Mouse (Mus musculus): Measurements from ENCODE around the gene Reep6. TPM values are rescaled to one million over a fixed set of nuclear protein-coding genes. Genes with fewer than 3 reads are reported as not detected.

The Reep6 gene
- polyA plus RNA-seq, 1 experiment from 2014 or later = 5.2 TPM

DNA sequence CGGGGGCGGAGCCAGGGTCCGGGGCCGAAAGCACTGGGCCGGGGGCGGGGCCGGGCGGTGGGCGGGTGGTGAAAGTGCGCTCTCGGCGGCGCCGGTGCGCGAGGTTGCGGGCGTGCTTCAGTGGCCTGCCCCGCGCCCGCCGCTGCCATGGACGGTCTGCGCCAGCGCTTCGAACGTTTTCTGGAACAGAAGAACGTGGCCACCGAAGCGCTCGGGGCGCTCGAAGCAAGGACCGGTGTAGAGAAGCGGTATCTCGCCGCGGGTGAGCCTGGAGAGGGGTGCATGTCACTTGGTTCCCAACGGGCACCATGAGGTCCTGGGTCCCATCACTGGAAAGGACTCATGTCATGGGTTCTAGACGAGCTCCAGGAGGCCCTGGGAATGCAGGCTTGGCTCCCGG is 331 bp downstream of the Reep6 start:
- no peak for ATAC-seq (ENCODE audit: insufficient number of reproducible peaks, low FRiP score, low TSS enrichment, low read depth)
- 1% methylated on average over 39 of the region's 41 CpGs for WGBS
- DNase-seq (ENCODE audit: low spot score) = no peak
- Histone ChIP-seq H3K27me3 (ENCODE audit: control insufficient read depth, insufficient read depth, low read length) (peaks cover 3% of the 10 kb centered on the region; the same call in 1 of the 2 replicates), H3K27ac (replicated peaks; ENCODE audit: low read depth, low read length) (no peak overlapping the region), H3K4me3 (ENCODE audit: low read depth, low read length) (peak overlapping the region; percentile 42), H3K9ac (ENCODE audit: low read length) (peak overlapping the region; percentile 50; the same call in 1 of the 2 replicates), H3K4me1 (ENCODE audit: control insufficient read depth, insufficient read depth, low read length) (peaks cover 13% of the 10 kb centered on the region), H3K4me2 (ENCODE audit: low read depth, severe bottlenecking) (peak overlapping the region; percentile 88), H3K36me3 (ENCODE audit: control insufficient read depth, insufficient read depth, low read length) (no peaks in the 10 kb centered on the region), H3K9me3 (ENCODE audit: control insufficient read depth, low read length) (no peaks in the 10 kb centered on the region)

DNA sequence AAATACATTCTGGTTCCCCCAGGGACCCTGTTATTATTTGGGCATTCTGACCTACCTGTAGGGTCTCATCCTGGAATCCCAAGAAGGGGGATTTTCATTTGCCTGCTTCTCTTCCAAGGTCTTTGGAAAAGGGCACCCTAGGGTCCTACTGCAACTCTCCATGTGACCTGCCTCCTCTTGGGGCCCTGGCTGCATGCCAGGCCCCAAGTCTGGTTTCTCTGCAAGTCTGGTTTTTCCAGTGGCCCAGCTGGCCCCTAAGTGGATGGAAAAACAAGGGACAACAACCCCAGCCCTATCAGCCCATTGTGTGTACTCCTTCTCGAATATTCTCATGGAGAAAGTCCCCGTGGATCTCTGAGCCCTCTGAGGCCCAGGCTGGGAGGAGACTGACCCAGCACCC is 1.1 kb downstream of the Reep6 start:
- no peak overlapping the region for H3K27ac ChIP-seq (replicated peaks; ENCODE audit: low read depth, low read length)
- H3K4me2 ChIP-seq (ENCODE audit: low read depth, severe bottlenecking) = no peak overlapping the region; the same call in 1 of the 2 replicates
- no peaks in the 10 kb centered on the region for H3K36me3 ChIP-seq (ENCODE audit: control insufficient read depth, insufficient read depth, low read length)
- no peaks in the 10 kb centered on the region for H3K9me3 ChIP-seq (ENCODE audit: control insufficient read depth, low read length)
- H3K4me3 ChIP-seq (ENCODE audit: low read depth, low read length) = no peak overlapping the region; the same call in 1 of the 2 replicates
- DNase-seq (ENCODE audit: low spot score) (no peak), ATAC-seq (ENCODE audit: insufficient number of reproducible peaks, low FRiP score, low TSS enrichment, low read depth) (no peak)
- H3K9ac ChIP-seq (ENCODE audit: low read length) = 0 out of 2 replicates have a peak overlapping the region, but pooled peaks have one; percentile 50
- peaks cover 3% of the 10 kb centered on the region; the same call in 1 of the 2 replicates for H3K27me3 ChIP-seq (ENCODE audit: control insufficient read depth, insufficient read depth, low read length)
- 77% methylated on average over 2 of the region's 2 CpGs for WGBS
- peaks cover 13% of the 10 kb centered on the region for H3K4me1 ChIP-seq (ENCODE audit: control insufficient read depth, insufficient read depth, low read length)

DNA sequence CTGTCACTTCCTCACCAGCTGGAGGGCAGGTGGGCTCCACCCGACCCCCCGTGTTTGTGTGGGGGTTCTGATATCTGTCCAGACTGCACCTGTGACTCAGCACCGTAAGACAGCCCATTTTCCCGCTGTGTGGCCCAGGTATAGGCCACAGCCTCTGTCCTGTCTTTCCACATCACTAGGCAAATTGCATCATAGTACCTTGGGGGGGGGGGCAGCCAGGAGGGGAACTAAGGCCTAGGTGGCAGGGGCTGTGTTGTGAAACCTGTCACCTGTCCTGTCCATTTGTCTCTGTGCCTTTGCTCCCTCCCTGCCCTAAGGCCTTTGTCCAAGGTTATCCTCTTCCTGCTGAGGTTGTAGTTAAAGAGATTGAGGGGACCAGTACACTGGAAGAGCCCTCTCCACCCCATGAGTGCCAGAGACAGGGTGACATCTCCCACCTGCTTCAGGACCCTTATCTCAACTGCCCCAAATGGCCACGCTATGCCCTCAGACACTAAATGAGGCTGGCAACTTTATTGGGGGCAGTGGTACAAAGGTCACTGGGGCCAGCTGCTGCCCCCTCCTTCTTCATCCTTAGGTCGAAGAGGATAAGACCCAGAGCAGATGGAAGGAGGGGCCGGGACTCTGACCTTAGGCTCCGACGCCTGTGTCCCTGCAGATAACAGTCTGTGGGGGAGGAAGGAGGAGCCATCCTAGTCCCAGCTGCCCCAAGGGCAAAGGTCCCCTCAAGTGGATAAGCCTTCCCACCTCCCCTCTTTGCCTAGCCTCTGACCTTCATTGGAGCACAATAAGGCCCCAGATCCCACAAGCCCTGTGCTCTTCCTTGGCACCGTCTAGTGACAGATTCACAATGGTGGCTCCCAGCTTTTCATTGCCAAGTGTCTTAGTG is 2.1 kb downstream of the Reep6 start:
- no peak overlapping the region for H3K27ac ChIP-seq (replicated peaks; ENCODE audit: low read depth, low read length)
- no peak overlapping the region for H3K4me3 ChIP-seq (ENCODE audit: low read depth, low read length)
- 53% methylated on average over 10 of the region's 10 CpGs for WGBS
- H3K4me2 ChIP-seq (ENCODE audit: low read depth, severe bottlenecking) = no peak overlapping the region; the same call in 1 of the 2 replicates
- no peak overlapping the region for H3K9ac ChIP-seq (ENCODE audit: low read length)
- ATAC-seq (ENCODE audit: insufficient number of reproducible peaks, low FRiP score, low TSS enrichment, low read depth) (no peak), DNase-seq (ENCODE audit: low spot score) (no peak)
- peaks cover 13% of the 10 kb centered on the region for H3K4me1 ChIP-seq (ENCODE audit: control insufficient read depth, insufficient read depth, low read length)
- no peaks in the 10 kb centered on the region for H3K9me3 ChIP-seq (ENCODE audit: control insufficient read depth, low read length)
- no peaks in the 10 kb centered on the region for H3K36me3 ChIP-seq (ENCODE audit: control insufficient read depth, insufficient read depth, low read length)
- peaks cover 3% of the 10 kb centered on the region; the same call in 1 of the 2 replicates for H3K27me3 ChIP-seq (ENCODE audit: control insufficient read depth, insufficient read depth, low read length)

DNA sequence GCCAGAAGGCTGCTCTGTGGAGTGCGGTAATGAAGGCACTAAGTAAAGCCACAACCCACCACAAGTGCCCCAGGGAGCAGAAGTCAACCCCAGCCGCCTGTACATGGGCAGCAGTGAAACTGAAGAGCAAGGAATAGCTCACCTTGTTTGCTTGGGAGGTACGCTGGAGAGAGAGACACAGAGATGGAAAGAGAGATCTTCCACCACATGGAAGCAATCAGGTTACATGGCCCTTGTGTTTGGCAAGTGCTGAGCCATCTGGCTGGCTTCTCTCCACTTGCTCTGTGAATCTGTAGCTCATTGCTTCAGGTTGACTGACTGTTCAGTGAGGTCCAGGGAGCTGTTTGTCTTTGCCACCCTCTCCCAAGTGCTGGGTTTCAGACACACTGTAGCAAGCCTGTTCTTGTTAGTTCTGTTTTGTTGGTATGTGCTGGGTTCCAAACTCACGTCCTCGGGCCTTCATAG is 2.8 kb downstream of the Reep6 start:
- Histone ChIP-seq H3K9ac (ENCODE audit: low read length) (no peak overlapping the region), H3K9me3 (ENCODE audit: control insufficient read depth, low read length) (no peaks in the 10 kb centered on the region), H3K4me3 (ENCODE audit: low read depth, low read length) (no peak overlapping the region), H3K4me2 (ENCODE audit: low read depth, severe bottlenecking) (no peak overlapping the region; the same call in 1 of the 2 replicates), H3K4me1 (ENCODE audit: control insufficient read depth, insufficient read depth, low read length) (peaks cover 13% of the 10 kb centered on the region), H3K27me3 (ENCODE audit: control insufficient read depth, insufficient read depth, low read length) (peaks cover 3% of the 10 kb centered on the region; the same call in 1 of the 2 replicates), H3K36me3 (ENCODE audit: control insufficient read depth, insufficient read depth, low read length) (no peaks in the 10 kb centered on the region), H3K27ac (replicated peaks; ENCODE audit: low read depth, low read length) (no peak overlapping the region)
- 81% methylated on average over 5 of the region's 5 CpGs for WGBS
- ATAC-seq (ENCODE audit: insufficient number of reproducible peaks, low FRiP score, low TSS enrichment, low read depth) = no peak
- DNase-seq (ENCODE audit: low spot score) = no peak

DNA sequence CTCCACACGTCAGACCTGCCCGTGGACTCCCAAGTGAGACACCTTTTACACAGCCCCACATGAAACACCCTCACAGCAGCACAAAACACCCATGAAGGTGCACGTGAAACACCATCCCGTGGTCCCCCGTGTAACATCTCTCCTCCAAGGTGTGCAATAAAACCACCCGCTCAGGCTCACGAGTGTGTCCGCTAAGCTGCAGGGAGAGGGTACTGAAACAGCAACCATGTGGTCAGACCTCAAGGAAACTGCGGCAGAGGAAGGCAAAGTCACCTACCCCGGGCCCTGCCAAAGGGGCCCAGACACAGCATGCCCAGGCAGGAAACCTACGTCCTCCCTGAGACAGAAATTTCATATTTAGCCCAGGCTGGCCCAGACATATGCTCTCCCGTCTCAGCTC is 6.5 kb downstream of the Reep6 start:
- Histone ChIP-seq H3K4me2 (ENCODE audit: low read depth, severe bottlenecking) (no peak overlapping the region), H3K4me3 (ENCODE audit: low read depth, low read length) (no peak overlapping the region), H3K27me3 (ENCODE audit: control insufficient read depth, insufficient read depth, low read length) (peaks cover 12% of the 10 kb centered on the region), H3K9ac (ENCODE audit: low read length) (no peak overlapping the region), H3K27ac (replicated peaks; ENCODE audit: low read depth, low read length) (no peak overlapping the region), H3K9me3 (ENCODE audit: control insufficient read depth, low read length) (no peaks in the 10 kb centered on the region), H3K36me3 (ENCODE audit: control insufficient read depth, insufficient read depth, low read length) (no peaks in the 10 kb centered on the region), H3K4me1 (ENCODE audit: control insufficient read depth, insufficient read depth, low read length) (no peaks in the 10 kb centered on the region)
- DNase-seq (ENCODE audit: low spot score) (no peak), ATAC-seq (ENCODE audit: insufficient number of reproducible peaks, low FRiP score, low TSS enrichment, low read depth) (no peak)
- WGBS = 79% methylated on average over 12 of the region's 12 CpGs

DNA sequence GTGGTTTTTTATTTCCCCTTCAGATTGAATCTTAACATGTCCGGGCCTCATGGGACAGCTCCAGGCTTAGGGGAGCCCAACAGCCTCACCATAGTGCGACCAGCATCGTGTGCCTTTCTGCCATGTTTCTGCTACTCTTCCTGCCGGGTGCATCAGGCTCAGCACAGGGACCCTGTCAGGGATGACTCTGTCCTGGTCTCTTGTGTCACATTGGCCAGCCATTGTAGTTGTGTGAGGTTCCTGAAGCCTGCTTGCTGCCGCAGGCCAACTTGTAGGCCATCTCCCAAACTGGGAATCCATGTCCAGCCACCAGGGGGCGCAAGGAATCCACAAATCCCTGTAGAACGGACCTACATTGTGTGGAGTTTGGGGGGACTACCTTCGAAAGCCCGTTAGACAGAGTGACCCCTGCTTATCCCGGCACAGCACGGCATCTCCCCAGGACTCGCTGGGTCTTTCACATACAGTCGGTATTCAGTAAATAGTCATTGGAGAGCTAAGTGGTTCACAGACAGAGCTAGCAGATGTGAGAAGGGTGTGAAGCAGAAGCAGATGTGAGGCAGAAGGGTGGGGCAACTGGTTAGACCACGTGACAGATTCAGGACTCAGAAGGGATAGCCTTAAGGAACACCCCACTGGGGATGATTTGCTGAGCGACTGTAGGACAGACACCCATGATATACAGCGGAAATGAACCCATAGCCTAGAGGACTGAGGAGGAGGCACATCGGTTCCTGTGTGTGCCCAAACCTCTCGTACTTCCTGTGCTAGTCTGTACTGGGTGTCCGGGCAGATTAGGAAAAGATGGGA is 10.4 kb downstream of the Reep6 start:
- H3K9me3 ChIP-seq (ENCODE audit: control insufficient read depth, low read length) = no peaks in the 10 kb centered on the region
- ATAC-seq (ENCODE audit: insufficient number of reproducible peaks, low FRiP score, low TSS enrichment, low read depth) = no peak
- no peak overlapping the region for H3K4me2 ChIP-seq (ENCODE audit: low read depth, severe bottlenecking)
- H3K9ac ChIP-seq (ENCODE audit: low read length) = no peak overlapping the region
- 23% methylated on average over 19 of the region's 19 CpGs for WGBS
- no peak overlapping the region for H3K27ac ChIP-seq (replicated peaks; ENCODE audit: low read depth, low read length)
- H3K36me3 ChIP-seq (ENCODE audit: control insufficient read depth, insufficient read depth, low read length) = no peaks in the 10 kb centered on the region
- H3K4me1 ChIP-seq (ENCODE audit: control insufficient read depth, insufficient read depth, low read length) = peaks cover 7% of the 10 kb centered on the region
- H3K27me3 ChIP-seq (ENCODE audit: control insufficient read depth, insufficient read depth, low read length) = peaks cover 51% of the 10 kb centered on the region
- peak; percentile 92 for DNase-seq (ENCODE audit: low spot score)
- H3K4me3 ChIP-seq (ENCODE audit: low read depth, low read length) = no peak overlapping the region

DNA sequence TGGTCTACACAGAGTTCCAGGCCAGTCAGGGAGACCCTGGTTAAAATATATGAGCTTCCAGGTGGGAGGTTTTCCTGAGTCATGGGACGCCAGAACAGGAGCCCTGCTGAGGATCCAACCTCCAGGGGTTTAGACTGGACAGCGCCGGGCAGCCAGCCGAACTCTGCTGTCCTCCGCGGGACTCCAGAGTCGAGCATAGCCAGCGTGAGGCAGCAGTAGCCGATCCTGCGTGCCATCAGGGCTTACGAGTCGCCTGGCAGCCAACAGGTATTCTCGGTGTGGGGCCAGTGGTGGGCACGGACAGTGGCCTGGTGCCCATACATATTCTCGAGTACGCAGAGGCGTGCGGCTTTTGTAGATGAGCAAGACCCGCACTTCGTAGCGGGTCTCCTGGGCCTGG is 11.3 kb downstream of the Reep6 start:
- WGBS = 18% methylated on average over 21 of the region's 21 CpGs
- ATAC-seq (ENCODE audit: insufficient number of reproducible peaks, low FRiP score, low TSS enrichment, low read depth) (no peak), DNase-seq (ENCODE audit: low spot score) (no peak)
- H3K9me3 ChIP-seq (ENCODE audit: control insufficient read depth, low read length) = no peaks in the 10 kb centered on the region
- H3K27me3 ChIP-seq (ENCODE audit: control insufficient read depth, insufficient read depth, low read length) = peaks cover 60% of the 10 kb centered on the region
- H3K36me3 ChIP-seq (ENCODE audit: control insufficient read depth, insufficient read depth, low read length) = no peaks in the 10 kb centered on the region
- no peak overlapping the region for H3K4me3 ChIP-seq (ENCODE audit: low read depth, low read length)
- H3K9ac ChIP-seq (ENCODE audit: low read length) = no peak overlapping the region
- no peak overlapping the region for H3K4me2 ChIP-seq (ENCODE audit: low read depth, severe bottlenecking)
- no peak overlapping the region for H3K27ac ChIP-seq (replicated peaks; ENCODE audit: low read depth, low read length)
- peaks cover 7% of the 10 kb centered on the region for H3K4me1 ChIP-seq (ENCODE audit: control insufficient read depth, insufficient read depth, low read length)
